Mouse (Mus musculus): ENCODE data around the gene Rab1b. TPM values are rescaled to one million over a fixed set of nuclear protein-coding genes. Genes with fewer than 3 reads are reported as not detected.
A peak's percentile ranks its signal among the peaks of the same experiment; 100 is the strongest.

The Rab1b gene
- polyA plus RNA-seq, 1 experiment from 2014 or later: 90.6 TPM

- Histone ChIP-seq H3K27ac (ENCODE audit: low read depth) (no peak within 1 kb of the TSS), H3K9me3 (ENCODE audit: low read length) (no peaks in the 10 kb centered on the region), H3K4me1 (ENCODE audit: insufficient read depth) (peaks cover 3% of the 10 kb centered on the region; the same call in 1 of the 2 replicates), H3K4me2 (ENCODE audit: low read depth, low read length) (peak within 1 kb of the TSS; percentile 39), H3K27me3 (ENCODE audit: insufficient read depth, low read length) (peaks cover 28% of the 10 kb centered on the region), H3K4me3 (ENCODE audit: low read depth, low read length) (0 out of 2 replicates have a peak within 1 kb of the TSS, but pooled peaks have one; percentile 11), H3K36me3 (replicated peaks; ENCODE audit: insufficient read depth, low read length) (peaks cover 29% of the 10 kb centered on the region), H3K9ac (replicated peaks) (no peak within 1 kb of the TSS; the same call in 1 of the 2 replicates)
- 26% methylated on average over 13 of the region's 14 CpGs for WGBS (ENCODE audit: insufficient replicate concordance)
- TF ChIP-seq CTCF (IDR thresholded peaks at IDR 0.05; ENCODE audit: low read depth) (peak; percentile 58), EP300 (IDR thresholded peaks at IDR 0.05; ENCODE audit: low read depth) (no peak)
- DNase-seq (peak; percentile 50), ATAC-seq (peak; percentile 35; the same call in 1 of the 2 replicates)
Observed at GRCm38 (mm10) chr19:5050047-5050905, 56.6 kb downstream of the Rab1b start, which contains the start of gene Rin1. Gene Rin1 (plus strand): TSS chr19:5050481.

- H3K9ac ChIP-seq (replicated peaks): no peak overlapping the region
- no peak for TF ChIP-seq EP300 (IDR thresholded peaks at IDR 0.05; ENCODE audit: low read depth)
- no peak for TF ChIP-seq CTCF (IDR thresholded peaks at IDR 0.05; ENCODE audit: low read depth)
- DNase-seq (no peak), ATAC-seq (no peak)
- peaks cover 29% of the 10 kb centered on the region for H3K36me3 ChIP-seq (replicated peaks; ENCODE audit: insufficient read depth, low read length)
- no peak overlapping the region for H3K27ac ChIP-seq (ENCODE audit: low read depth)
- no peak overlapping the region for H3K4me3 ChIP-seq (ENCODE audit: low read depth, low read length)
- WGBS (ENCODE audit: insufficient replicate concordance): 74% methylated on average over 6 of the region's 6 CpGs
- H3K9me3 ChIP-seq (ENCODE audit: low read length): no peaks in the 10 kb centered on the region
- H3K27me3 ChIP-seq (ENCODE audit: insufficient read depth, low read length): peaks cover 27% of the 10 kb centered on the region
- peaks cover 3% of the 10 kb centered on the region; the same call in 1 of the 2 replicates for H3K4me1 ChIP-seq (ENCODE audit: insufficient read depth)
- H3K4me2 ChIP-seq (ENCODE audit: low read depth, low read length): no peak overlapping the region
Observed at GRCm38 (mm10) chr19:5049325-5049724, 57.5 kb downstream of the Rab1b start.

Other genes starting within 250 kb of the Rab1b start
- 0.20 and 5.1 TPM in 2 replicates for gene Actn3, start 229.2 kb downstream of the Rab1b start, polyA plus RNA-seq (2015; fragmentation: Nextera tagmentation; extraction: Ambion mirVana)
- 4.3 and 5.4 TPM in 2 replicates for gene Zdhhc24, start 228.4 kb downstream of the Rab1b start, polyA plus RNA-seq (2015; fragmentation: Nextera tagmentation; extraction: Ambion mirVana)
- gene Bbs1, start 200.4 kb downstream of the Rab1b start, polyA plus RNA-seq (2015; fragmentation: Nextera tagmentation; extraction: Ambion mirVana): 0.46 and 0.66 TPM in 2 replicates
- gene Dpp3, start 178.8 kb downstream of the Rab1b start, polyA plus RNA-seq (2015; fragmentation: Nextera tagmentation; extraction: Ambion mirVana): 28.9 and 30.6 TPM in 2 replicates
- gene Peli3, start 163.9 kb downstream of the Rab1b start, polyA plus RNA-seq (2015; fragmentation: Nextera tagmentation; extraction: Ambion mirVana): 0.26 and 0.28 TPM in 2 replicates
- gene Mrpl11, start 144.9 kb downstream of the Rab1b start, polyA plus RNA-seq (2015; fragmentation: Nextera tagmentation; extraction: Ambion mirVana): 45.4 and 48.9 TPM in 2 replicates
- not detected in 2 replicates for gene Npas4, start 116.8 kb downstream of the Rab1b start, polyA plus RNA-seq (2015; fragmentation: Nextera tagmentation; extraction: Ambion mirVana)
- gene Slc29a2, start 83.2 kb downstream of the Rab1b start, polyA plus RNA-seq (2015; fragmentation: Nextera tagmentation; extraction: Ambion mirVana): 0.87 and 1.0 TPM in 2 replicates
- gene B4gat1, start 68.2 kb downstream of the Rab1b start, polyA plus RNA-seq (2015; fragmentation: Nextera tagmentation; extraction: Ambion mirVana): 11.7 and 12.4 TPM in 2 replicates
- 0.19 and 0.31 TPM in 2 replicates for gene AC124502.3, start 68.2 kb downstream of the Rab1b start, polyA plus RNA-seq (2015; fragmentation: Nextera tagmentation; extraction: Ambion mirVana)
- 20.7 and 22.6 TPM in 2 replicates for gene Brms1, start 65.7 kb downstream of the Rab1b start, polyA plus RNA-seq (2015; fragmentation: Nextera tagmentation; extraction: Ambion mirVana)
- 0.21 and 0.36 TPM in 2 replicates for gene Rin1, start 56.6 kb downstream of the Rab1b start, polyA plus RNA-seq (2015; fragmentation: Nextera tagmentation; extraction: Ambion mirVana)
- gene Cd248, start 39.0 kb downstream of the Rab1b start, polyA plus RNA-seq (2015; fragmentation: Nextera tagmentation; extraction: Ambion mirVana): 2.0 and 2.4 TPM in 2 replicates
- gene Tmem151a, start 21.5 kb downstream of the Rab1b start, polyA plus RNA-seq (2015; fragmentation: Nextera tagmentation; extraction: Ambion mirVana): 0.79 and 0.96 TPM in 2 replicates
- gene Yif1a, start 18.5 kb downstream of the Rab1b start, polyA plus RNA-seq (2015; fragmentation: Nextera tagmentation; extraction: Ambion mirVana): 84.0 and 87.5 TPM in 2 replicates
- gene Cnih2, start 8.6 kb downstream of the Rab1b start, polyA plus RNA-seq (2015; fragmentation: Nextera tagmentation; extraction: Ambion mirVana): 0.15 and 0.18 TPM in 2 replicates
- gene Klc2, start 11.5 kb upstream of the Rab1b start, polyA plus RNA-seq (2015; fragmentation: Nextera tagmentation; extraction: Ambion mirVana): 1.3 and 1.5 TPM in 2 replicates
- 2.6 and 3.3 TPM in 2 replicates for gene Pacs1, start 166.0 kb upstream of the Rab1b start, polyA plus RNA-seq (2015; fragmentation: Nextera tagmentation; extraction: Ambion mirVana)
- gene Sf3b2, start 188.4 kb upstream of the Rab1b start, polyA plus RNA-seq (2015; fragmentation: Nextera tagmentation; extraction: Ambion mirVana): 80.7 and 93.7 TPM in 2 replicates
- not detected in 2 replicates for gene Gal3st3, start 191.3 kb upstream of the Rab1b start, polyA plus RNA-seq (2015; fragmentation: Nextera tagmentation; extraction: Ambion mirVana)
- gene Catsper1, start 228.7 kb upstream of the Rab1b start, polyA plus RNA-seq (2015; fragmentation: Nextera tagmentation; extraction: Ambion mirVana): not detected in 2 replicates
- not detected in 2 replicates for gene Cst6, start 242.5 kb upstream of the Rab1b start, polyA plus RNA-seq (2015; fragmentation: Nextera tagmentation; extraction: Ambion mirVana)

Data from liver, postnatal 0 days (tissue).